Mouse (Mus musculus) bone marrow, adult 2 months (tissue): ENCODE measurements around the gene Ttc3.

Experiments
- CTCF ChIP-seq: fragments of 200-500 bp; IDR thresholded peaks from 2 replicates; pipeline ENCODE4 v1.5.1; 2011; ENCODE audit warnings: low read length, control low read depth; ENCODE audit not compliant: control insufficient read depth, insufficient read depth
- POLR2A ChIP-seq: fragments of 200-500 bp; IDR thresholded peaks from 2 replicates; pipeline ENCODE4 v1.6.1; 2011; ENCODE audit warnings: low read depth, mild to moderate bottlenecking, control low read depth, low read length, borderline replicate concordance; ENCODE audit not compliant: control insufficient read depth

DNA sequence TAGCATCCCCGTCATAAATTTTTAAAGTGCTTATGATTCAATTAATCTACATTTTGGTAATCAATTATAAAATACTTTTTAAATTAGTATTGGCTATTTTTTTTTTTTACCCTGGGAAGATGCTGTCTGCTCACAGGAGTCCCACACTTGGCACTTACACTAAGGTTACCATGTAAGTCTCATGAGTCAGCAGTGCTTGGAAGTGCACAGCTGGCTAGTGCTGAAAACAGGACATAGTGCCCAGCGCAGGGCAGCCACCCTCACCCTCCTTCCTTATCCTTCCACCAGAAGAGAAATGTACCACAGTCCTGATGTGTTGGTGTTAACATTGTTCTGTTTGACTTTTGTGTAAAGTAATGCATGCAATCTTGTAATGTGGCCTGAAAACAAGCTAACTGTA is 98.0 kb downstream of the Ttc3 start:
- TF ChIP-seq CTCF (no peak), POLR2A (no peak)
